Mouse (Mus musculus) hindbrain, embryonic 11.5 days (tissue): ENCODE data around the gene Sostdc1. TPM values are rescaled to one million over a fixed set of nuclear protein-coding genes. Genes with fewer than 3 reads are reported as not detected.

Experiments
- ATAC-seq: fragments of 200-750 bp; cut with Nextera tagmentation; 2 replicates; pipeline ENCODE4 v1.8.0; 2017; ENCODE audit warnings: mild to moderate bottlenecking, moderate TSS enrichment, moderate library complexity; ENCODE audit not compliant: low FRiP score
- DNase-seq: peaks from one replicate; pipeline ENCODE4 v3.0.0-alpha.2; 2015; ENCODE audit warnings: low spot score
- H3K27ac ChIP-seq: fragments of 300-500 bp; sonication (generic); 2 replicates; pipeline ENCODE4 v1.5.1; 2014; ENCODE audit warnings: mild to moderate bottlenecking, low read depth, low read length
- H3K27me3 ChIP-seq: fragments of 300-500 bp; sonication (generic); 2 replicates; pipeline ENCODE4 v1.6.1; 2014; ENCODE audit warnings: mild to moderate bottlenecking, low read length, moderate library complexity, mixed read lengths; ENCODE audit not compliant: control insufficient read depth, insufficient read depth
- H3K36me3 ChIP-seq: fragments of 300-500 bp; sonication (generic); 2 replicates; pipeline ENCODE4 v1.6.1; 2014; ENCODE audit warnings: mild to moderate bottlenecking, low read length, moderate library complexity, mixed read lengths; ENCODE audit not compliant: control insufficient read depth, insufficient read depth
- H3K4me1 ChIP-seq: fragments of 300-500 bp; sonication (generic); replicated peaks from 2 replicates; pipeline ENCODE4 v1.6.1; 2014; ENCODE audit warnings: low read length, mixed read lengths; ENCODE audit not compliant: control insufficient read depth, insufficient read depth
- H3K4me2 ChIP-seq: fragments of 300-500 bp; sonication (generic); replicated peaks from 2 replicates; pipeline ENCODE4 v1.6.1; 2014; ENCODE audit warnings: mild to moderate bottlenecking, low read depth, low read length
- H3K4me3 ChIP-seq: fragments of 300-500 bp; sonication (generic); 2 replicates; pipeline ENCODE4 v1.5.1; 2014; ENCODE audit warnings: low read depth, low read length
- H3K9ac ChIP-seq: fragments of 300-500 bp; sonication (generic); 2 replicates; pipeline ENCODE4 v1.6.1; 2014; ENCODE audit warnings: low read depth, low read length
- H3K9me3 ChIP-seq: fragments of 300-500 bp; sonication (generic); 2 replicates; pipeline ENCODE4 v1.6.1; 2016; ENCODE audit warnings: low read length; ENCODE audit not compliant: control insufficient read depth
- WGBS: fragments of 180-500 bp; shearing (Covaris S2); extraction: QIAGEN DNeasy Blood & Tissue Kit; methylation state at CpG from one replicate; pipeline ENCODE4 v1.1.7; 2014; 5-methylcytosine and 5-hydroxymethylcytosine counted together
- polyA plus RNA-seq: library from polyadenylated mRNA; unstranded; fragments of >200 nt; fragmentation: Nextera tagmentation; extraction: Ambion mirVana; gene quantifications from 2 replicates; pipeline ENCODE4 v1.2.1, GENCODE M21; 2014

The Sostdc1 gene
- 17.8 and 27.2 TPM in 2 replicates for polyA plus RNA-seq

- Histone ChIP-seq H3K36me3 (no peaks in the 10 kb centered on the region), H3K4me1 (no peaks in the 10 kb centered on the region), H3K9ac (no peak within 1 kb of the TSS), H3K4me2 (no peak within 1 kb of the TSS), H3K4me3 (no peak within 1 kb of the TSS; the same call in 1 of the 2 replicates), H3K27me3 (no peaks in the 10 kb centered on the region), H3K27ac (no peak within 1 kb of the TSS), H3K9me3 (no peaks in the 10 kb centered on the region)
- ATAC-seq (no peak), DNase-seq (peak; percentile 20)
- 10% methylated on average over 7 of the region's 7 CpGs for WGBS
These were observed at the start of gene Sostdc1 for GRCm38 (mm10) chr12:36313916-36314315. Gene Sostdc1, plus strand, starts transcription at chr12:36314139.

GRCm38 (mm10) chr12:36267670-36268246, 46.2 kb upstream of the Sostdc1 start:
- H3K27ac ChIP-seq: no peak overlapping the region
- H3K27me3 ChIP-seq: no peaks in the 10 kb centered on the region
- H3K4me2 ChIP-seq: no peak overlapping the region
- no peak overlapping the region for H3K9ac ChIP-seq
- H3K4me1 ChIP-seq: no peaks in the 10 kb centered on the region
- H3K4me3 ChIP-seq: no peak overlapping the region
- 87% methylated on average over 8 of the region's 8 CpGs for WGBS
- no peaks in the 10 kb centered on the region for H3K36me3 ChIP-seq
- no peaks in the 10 kb centered on the region for H3K9me3 ChIP-seq
- ATAC-seq: no peak
- DNase-seq: no peak

- Histone ChIP-seq H3K4me3 (no peak overlapping the region), H3K4me2 (no peak overlapping the region), H3K9ac (no peak overlapping the region), H3K27ac (no peak overlapping the region), H3K27me3 (no peaks in the 10 kb centered on the region), H3K9me3 (no peaks in the 10 kb centered on the region), H3K36me3 (no peaks in the 10 kb centered on the region), H3K4me1 (no peaks in the 10 kb centered on the region)
- WGBS: 87% methylated on average over 3 of the region's 3 CpGs
- no peak for ATAC-seq
- no peak for DNase-seq
These were observed 39.1 kb upstream of the Sostdc1 start for GRCm38 (mm10) chr12:36274823-36275222.

- DNase-seq (no peak), ATAC-seq (no peak)
- no peaks in the 10 kb centered on the region for H3K4me1 ChIP-seq
- H3K4me3 ChIP-seq: no peak overlapping the region
- H3K27me3 ChIP-seq: no peaks in the 10 kb centered on the region
- no peak overlapping the region for H3K9ac ChIP-seq
- no peak overlapping the region for H3K27ac ChIP-seq
- 88% methylated on average over 8 of the region's 8 CpGs for WGBS
- no peaks in the 10 kb centered on the region for H3K36me3 ChIP-seq
- no peak overlapping the region for H3K4me2 ChIP-seq
- no peaks in the 10 kb centered on the region for H3K9me3 ChIP-seq
These were observed 24.3 kb upstream of the Sostdc1 start for GRCm38 (mm10) chr12:36289634-36290033.

- no peaks in the 10 kb centered on the region for H3K36me3 ChIP-seq
These were observed 23.5 kb upstream of the Sostdc1 start for GRCm38 (mm10) chr12:36290465-36290864.

GRCm38 (mm10) chr12:36291346-36291745, 22.6 kb upstream of the Sostdc1 start:
- Histone ChIP-seq H3K27ac (no peak overlapping the region), H3K4me3 (no peak overlapping the region), H3K9ac (no peak overlapping the region), H3K4me2 (no peak overlapping the region), H3K36me3 (no peaks in the 10 kb centered on the region), H3K27me3 (no peaks in the 10 kb centered on the region), H3K4me1 (no peaks in the 10 kb centered on the region), H3K9me3 (no peaks in the 10 kb centered on the region)
- ATAC-seq (no peak), DNase-seq (no peak)
- 83% methylated on average over 6 of the region's 6 CpGs for WGBS

More at GRCm38 (mm10) chr12:36290465-36290864, 23.5 kb upstream of the Sostdc1 start:
- H3K4me2 ChIP-seq: no peak overlapping the region
- no peaks in the 10 kb centered on the region for H3K4me1 ChIP-seq
- 85% methylated on average over 4 of the region's 4 CpGs for WGBS
- H3K9me3 ChIP-seq: no peaks in the 10 kb centered on the region
- no peak overlapping the region for H3K9ac ChIP-seq
- H3K27me3 ChIP-seq: no peaks in the 10 kb centered on the region
- DNase-seq (no peak), ATAC-seq (no peak)
- H3K27ac ChIP-seq: no peak overlapping the region
- no peak overlapping the region for H3K4me3 ChIP-seq

GRCm38 (mm10) chr12:36302326-36302725, 11.6 kb upstream of the Sostdc1 start:
- DNase-seq: no peak
- Histone ChIP-seq H3K27ac (no peak overlapping the region), H3K9me3 (no peaks in the 10 kb centered on the region), H3K27me3 (no peaks in the 10 kb centered on the region), H3K4me1 (no peaks in the 10 kb centered on the region), H3K4me2 (no peak overlapping the region), H3K4me3 (no peak overlapping the region), H3K9ac (no peak overlapping the region), H3K36me3 (no peaks in the 10 kb centered on the region)
- no peak for ATAC-seq
- 86% methylated on average over 12 of the region's 12 CpGs for WGBS

- ATAC-seq (no peak), DNase-seq (no peak)
- H3K27ac ChIP-seq: no peak overlapping the region
- no peak overlapping the region for H3K4me3 ChIP-seq
- H3K27me3 ChIP-seq: no peaks in the 10 kb centered on the region
- H3K9ac ChIP-seq: no peak overlapping the region
- WGBS: 84% methylated on average over 8 of the region's 8 CpGs
- H3K36me3 ChIP-seq: no peaks in the 10 kb centered on the region
- H3K4me2 ChIP-seq: no peak overlapping the region
- no peaks in the 10 kb centered on the region for H3K9me3 ChIP-seq
- no peaks in the 10 kb centered on the region for H3K4me1 ChIP-seq
These were observed 10.9 kb upstream of the Sostdc1 start for GRCm38 (mm10) chr12:36302905-36303642.
